Mouse (Mus musculus) myocyte (in vitro differentiated cells): ENCODE results near the gene Oas3.

Source experiments
- E2F4 ChIP-seq: IDR thresholded peaks from one replicate; pipeline ENCODE4 v1.6.1; 2011; ENCODE audit warnings: mild to moderate bottlenecking, control low read depth, moderate library complexity; ENCODE audit not compliant: insufficient read depth
- MAX ChIP-seq: IDR thresholded peaks from one replicate; pipeline ENCODE4 v1.6.1; 2011; ENCODE audit warnings: low read depth, mild to moderate bottlenecking, control low read depth
- MYOG ChIP-seq, 3 experiments: IDR thresholded peaks; one replicate each; pipeline ENCODE4 v1.6.1; 2011; ENCODE audit warnings: control low read depth in 2 of 3, low read depth in 2 of 3, mild to moderate bottlenecking in 2 of 3; ENCODE audit not compliant: insufficient read length in 2 of 3, control insufficient read depth in 1 of 3, insufficient read depth in 1 of 3
- POLR2A ChIP-seq: IDR thresholded peaks from one replicate; pipeline ENCODE4 v1.6.1; 2011; ENCODE audit warnings: low read depth, mild to moderate bottlenecking, control low read depth, moderate library complexity; ENCODE audit not compliant: insufficient read length
- SRF ChIP-seq: IDR thresholded peaks from one replicate; pipeline ENCODE4 v1.6.1; 2011; ENCODE audit warnings: low read depth; ENCODE audit not compliant: control insufficient read depth, insufficient read length
- USF1 ChIP-seq: IDR thresholded peaks from one replicate; pipeline ENCODE4 v1.6.1; 2011; ENCODE audit warnings: low read depth, mild to moderate bottlenecking, control low read depth, moderate library complexity

DNA sequence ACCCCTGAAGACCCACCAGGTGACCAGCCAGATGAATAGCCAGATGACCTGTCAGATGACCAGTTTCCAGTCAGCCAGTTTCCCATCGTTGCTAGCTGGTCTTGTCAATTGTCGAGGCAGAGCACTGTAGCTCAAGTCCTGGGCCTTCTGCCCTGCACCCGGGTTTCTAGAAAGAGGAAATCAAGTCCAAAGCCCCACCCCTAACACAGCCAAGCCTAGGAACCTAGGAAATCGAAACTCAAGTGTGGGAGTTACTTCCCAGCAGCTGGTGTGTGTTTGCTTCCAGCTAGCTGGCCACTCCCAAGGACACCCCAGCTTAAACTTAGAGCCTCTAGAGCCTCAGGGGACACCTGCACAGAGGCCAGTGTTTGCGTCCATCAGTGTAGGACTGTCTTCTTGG, 27.8 kb downstream of the Oas3 start, which contains the start of gene Oas2:
- TF ChIP-seq USF1, result no peak
- no peak for TF ChIP-seq E2F4
- TF ChIP-seq POLR2A, result no peak
- TF ChIP-seq SRF, result no peak
- no peak for TF ChIP-seq MAX
- TF ChIP-seq MYOG (IDR thresholded peaks at IDR 0.05; ENCODE audit: control insufficient read depth in 1 of 3, insufficient read depth in 1 of 3, insufficient read length in 2 of 3, low read depth in 2 of 3), result no peak
